Mouse (Mus musculus) C2C12 (cell line): Measurements from ENCODE around the gene Ggta1. TPM values are rescaled to one million over a fixed set of nuclear protein-coding genes. Genes with fewer than 3 reads are reported as not detected.

Experiments
- H3K27me3 ChIP-seq: one replicate; pipeline ENCODE4 v1.6.1; 2011; ENCODE audit not compliant: control insufficient read depth, insufficient read depth, insufficient read length
- H3K36me3 ChIP-seq: one replicate; pipeline ENCODE4 v1.6.1; 2011; ENCODE audit not compliant: control insufficient read depth, insufficient read depth
- H3K4me3 ChIP-seq: one replicate; pipeline ENCODE4 v1.5.1; 2011; ENCODE audit warnings: mild to moderate bottlenecking, control low read depth; ENCODE audit not compliant: poor library complexity, insufficient read depth, severe bottlenecking
- H3K79me2 ChIP-seq: one replicate; pipeline ENCODE4 v1.6.1; 2011; ENCODE audit not compliant: control insufficient read depth, insufficient read depth
- H3K79me3 ChIP-seq: one replicate; pipeline ENCODE4 v1.6.1; 2011; ENCODE audit warnings: low read depth, control low read depth
- H3ac ChIP-seq: one replicate; pipeline ENCODE3; 2011; ENCODE audit warnings: low read depth; ENCODE audit not compliant: control insufficient read depth, insufficient read length
- CEBPB ChIP-seq: IDR thresholded peaks from one replicate; pipeline ENCODE4 v1.6.1; 2011; ENCODE audit warnings: low read depth, mild to moderate bottlenecking, control low read depth, moderate library complexity
- CTCF ChIP-seq: IDR thresholded peaks from one replicate; pipeline ENCODE4 v1.5.1; 2011; ENCODE audit not compliant: control insufficient read depth, insufficient read depth, insufficient read length
- FOSL1 ChIP-seq: IDR thresholded peaks from one replicate; pipeline ENCODE4 v1.8.0; 2011; ENCODE audit warnings: mild to moderate bottlenecking, low read length; ENCODE audit not compliant: poor library complexity, insufficient read depth, severe bottlenecking
- MAX ChIP-seq: IDR thresholded peaks from one replicate; pipeline ENCODE4 v1.6.1; 2011; ENCODE audit warnings: mild to moderate bottlenecking, control low read depth
- MYOD1 ChIP-seq: IDR thresholded peaks from one replicate; pipeline ENCODE4 v1.6.1; 2011; ENCODE audit warnings: low read depth; ENCODE audit not compliant: control insufficient read depth, insufficient read length
- MYOG ChIP-seq: IDR thresholded peaks from one replicate; pipeline ENCODE4 v1.6.1; 2011; ENCODE audit not compliant: control insufficient read depth, insufficient read length; ENCODE audit errors: extremely low read depth
- USF1 ChIP-seq: IDR thresholded peaks from one replicate; pipeline ENCODE4 v1.6.1; 2011; ENCODE audit warnings: low read depth, mild to moderate bottlenecking, control low read depth, moderate library complexity
- polyA plus RNA-seq: library from polyadenylated mRNA; unstranded; fragments of >200 nt; fragmentation: generic; extraction: Trizol; gene quantifications from one replicate; pipeline ENCODE4 v1.2.1, GENCODE M21; 2012; ENCODE audit warnings: missing spikeins

Ggta1 gene
- polyA plus RNA-seq, 1 experiment: 7.1 TPM

- Histone ChIP-seq H3K79me3 (peaks cover 14% of the 10 kb centered on the region), H3K27me3 (no peaks in the 10 kb centered on the region)
Measured at GRCm38 (mm10) chr2:35443325-35443724, 19.7 kb downstream of the Ggta1 start.

GRCm38 (mm10) chr2:35442079-35442478, 21.0 kb downstream of the Ggta1 start:
- no peak overlapping the region for H3ac ChIP-seq
- peaks cover 14% of the 10 kb centered on the region for H3K79me3 ChIP-seq
- no peaks in the 10 kb centered on the region for H3K27me3 ChIP-seq
- no peak overlapping the region for H3K4me3 ChIP-seq
- TF ChIP-seq MYOD1: no peak
- TF ChIP-seq FOSL1: no peak
- TF ChIP-seq CEBPB: no peak
- TF ChIP-seq CTCF: no peak
- TF ChIP-seq USF1: no peak
- TF ChIP-seq MAX: no peak
- TF ChIP-seq MYOG: no peak
- H3K36me3 ChIP-seq: peaks cover 5% of the 10 kb centered on the region
- peaks cover 86% of the 10 kb centered on the region for H3K79me2 ChIP-seq

More at GRCm38 (mm10) chr2:35443325-35443724, 19.7 kb downstream of the Ggta1 start:
- no peak overlapping the region for H3K4me3 ChIP-seq
- H3K36me3 ChIP-seq: peaks cover 5% of the 10 kb centered on the region
- TF ChIP-seq USF1 (no peak), MYOD1 (no peak), MAX (no peak), CEBPB (no peak), MYOG (no peak), CTCF (no peak)
- no peak overlapping the region for H3ac ChIP-seq
- H3K79me2 ChIP-seq: peaks cover 88% of the 10 kb centered on the region

DNA sequence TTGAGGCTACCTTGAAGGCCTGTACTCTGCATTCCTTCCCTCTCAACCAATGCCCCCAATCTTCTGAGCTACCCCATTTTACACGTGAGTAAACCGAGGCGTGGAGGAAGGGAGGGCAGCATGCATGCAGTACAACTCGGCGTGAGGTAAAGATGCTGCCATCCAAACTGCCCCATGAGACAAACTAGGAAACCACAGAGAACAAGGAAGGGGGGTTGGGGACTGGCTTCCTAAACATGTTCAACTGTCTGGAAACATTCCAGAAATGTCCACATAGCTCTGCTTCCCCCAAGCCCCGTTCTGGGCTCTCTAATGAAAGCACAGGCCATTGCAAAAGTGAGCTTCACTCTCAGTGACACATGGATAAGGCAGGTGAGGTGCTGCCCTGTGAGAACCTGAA, 21.6 kb downstream of the Ggta1 start:
- Histone ChIP-seq H3K79me2 (peaks cover 83% of the 10 kb centered on the region), H3K36me3 (peaks cover 5% of the 10 kb centered on the region)

GRCm38 (mm10) chr2:35440480-35440879, 22.6 kb downstream of the Ggta1 start:
- Histone ChIP-seq H3ac (no peak overlapping the region), H3K79me2 (peaks cover 74% of the 10 kb centered on the region), H3K79me3 (peaks cover 18% of the 10 kb centered on the region), H3K27me3 (no peaks in the 10 kb centered on the region), H3K4me3 (no peak overlapping the region), H3K36me3 (peaks cover 5% of the 10 kb centered on the region)
- TF ChIP-seq FOSL1 (no peak), MAX (no peak), MYOD1 (no peak), CTCF (no peak), USF1 (no peak), MYOG (no peak), CEBPB (no peak)

More for the DNA sequence above, 21.6 kb downstream of the Ggta1 start:
- no peak overlapping the region for H3K4me3 ChIP-seq
- H3K27me3 ChIP-seq: no peaks in the 10 kb centered on the region
- H3K79me3 ChIP-seq: peaks cover 17% of the 10 kb centered on the region
- H3ac ChIP-seq: no peak overlapping the region
- TF ChIP-seq MAX: no peak
- no peak for TF ChIP-seq CEBPB
- TF ChIP-seq CTCF: no peak
- no peak for TF ChIP-seq MYOD1
- TF ChIP-seq USF1: no peak

- Histone ChIP-seq H3K79me2 (peaks cover 60% of the 10 kb centered on the region), H3K36me3 (peaks cover 5% of the 10 kb centered on the region), H3K79me3 (peaks cover 12% of the 10 kb centered on the region), H3K4me3 (no peak overlapping the region), H3ac (no peak overlapping the region), H3K27me3 (no peaks in the 10 kb centered on the region)
- no peak for TF ChIP-seq USF1
- TF ChIP-seq CEBPB: no peak
- TF ChIP-seq CTCF: no peak
- TF ChIP-seq MYOG: no peak
- no peak for TF ChIP-seq MAX
- no peak for TF ChIP-seq MYOD1
- no peak for TF ChIP-seq FOSL1
Measured at GRCm38 (mm10) chr2:35437796-35438195, 25.2 kb downstream of the Ggta1 start.

DNA sequence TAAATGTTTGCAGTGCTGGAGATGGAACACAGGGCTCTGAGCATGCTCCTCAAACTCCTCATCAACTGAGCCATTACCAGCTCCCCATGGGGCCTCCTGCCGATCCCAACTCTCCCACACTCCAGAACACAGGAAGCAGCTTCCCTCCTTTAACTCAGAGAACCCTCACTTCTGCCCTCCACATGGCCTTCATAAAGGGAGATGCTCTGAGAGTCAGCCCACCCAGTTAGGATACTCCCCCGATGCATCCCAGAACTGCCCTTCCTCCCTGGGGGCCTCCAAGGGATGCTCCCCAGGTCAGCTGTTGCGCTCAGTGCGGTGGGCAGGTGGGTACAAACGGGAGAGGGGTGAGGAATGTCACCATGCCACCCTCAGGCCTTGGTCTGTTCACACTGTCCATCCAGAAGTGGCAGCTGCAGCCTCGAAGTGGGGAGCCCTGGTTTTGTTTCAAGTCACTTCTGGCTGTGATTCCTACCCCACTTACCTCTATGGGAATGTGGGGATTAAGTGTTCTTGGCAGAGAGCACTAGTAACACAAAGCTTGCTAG, 28.4 kb downstream of the Ggta1 start:
- Histone ChIP-seq H3ac (no peak overlapping the region), H3K36me3 (no peaks in the 10 kb centered on the region), H3K27me3 (no peaks in the 10 kb centered on the region), H3K4me3 (no peak overlapping the region), H3K79me3 (peaks cover 11% of the 10 kb centered on the region), H3K79me2 (peaks cover 44% of the 10 kb centered on the region)
- no peak for TF ChIP-seq FOSL1
- TF ChIP-seq USF1: no peak
